Mouse (Mus musculus) hindbrain, embryonic 11.5 days (tissue): ENCODE results near the gene Htr5b. TPM values are rescaled to one million over a fixed set of nuclear protein-coding genes. Genes with fewer than 3 reads are reported as not detected.
A peak's percentile ranks its signal among the peaks of the same experiment; 100 is the strongest.

Experiments
- ATAC-seq: fragments of 200-750 bp; cut with Nextera tagmentation; 2 replicates; pipeline ENCODE4 v1.8.0; 2017; ENCODE audit warnings: mild to moderate bottlenecking, moderate TSS enrichment, moderate library complexity; ENCODE audit not compliant: low FRiP score
- DNase-seq: peaks from one replicate; pipeline ENCODE4 v3.0.0-alpha.2; 2015; ENCODE audit warnings: low spot score
- H3K27ac ChIP-seq: fragments of 300-500 bp; sonication (generic); 2 replicates; pipeline ENCODE4 v1.5.1; 2014; ENCODE audit warnings: mild to moderate bottlenecking, low read depth, low read length
- H3K27me3 ChIP-seq: fragments of 300-500 bp; sonication (generic); 2 replicates; pipeline ENCODE4 v1.6.1; 2014; ENCODE audit warnings: mild to moderate bottlenecking, low read length, moderate library complexity, mixed read lengths; ENCODE audit not compliant: control insufficient read depth, insufficient read depth
- H3K36me3 ChIP-seq: fragments of 300-500 bp; sonication (generic); 2 replicates; pipeline ENCODE4 v1.6.1; 2014; ENCODE audit warnings: mild to moderate bottlenecking, low read length, moderate library complexity, mixed read lengths; ENCODE audit not compliant: control insufficient read depth, insufficient read depth
- H3K4me1 ChIP-seq: fragments of 300-500 bp; sonication (generic); replicated peaks from 2 replicates; pipeline ENCODE4 v1.6.1; 2014; ENCODE audit warnings: low read length, mixed read lengths; ENCODE audit not compliant: control insufficient read depth, insufficient read depth
- H3K4me2 ChIP-seq: fragments of 300-500 bp; sonication (generic); replicated peaks from 2 replicates; pipeline ENCODE4 v1.6.1; 2014; ENCODE audit warnings: mild to moderate bottlenecking, low read depth, low read length
- H3K4me3 ChIP-seq: fragments of 300-500 bp; sonication (generic); 2 replicates; pipeline ENCODE4 v1.5.1; 2014; ENCODE audit warnings: low read depth, low read length
- H3K9ac ChIP-seq: fragments of 300-500 bp; sonication (generic); 2 replicates; pipeline ENCODE4 v1.6.1; 2014; ENCODE audit warnings: low read depth, low read length
- H3K9me3 ChIP-seq: fragments of 300-500 bp; sonication (generic); 2 replicates; pipeline ENCODE4 v1.6.1; 2016; ENCODE audit warnings: low read length; ENCODE audit not compliant: control insufficient read depth
- WGBS: fragments of 180-500 bp; shearing (Covaris S2); extraction: QIAGEN DNeasy Blood & Tissue Kit; methylation state at CpG from one replicate; pipeline ENCODE4 v1.1.7; 2014; 5-methylcytosine and 5-hydroxymethylcytosine counted together
- polyA plus RNA-seq: library from polyadenylated mRNA; unstranded; fragments of >200 nt; fragmentation: Nextera tagmentation; extraction: Ambion mirVana; gene quantifications from 2 replicates; pipeline ENCODE4 v1.2.1, GENCODE M21; 2014

The Htr5b gene
- 0.14 TPM in 1 of 2 replicates, not detected in the other for polyA plus RNA-seq

DNA sequence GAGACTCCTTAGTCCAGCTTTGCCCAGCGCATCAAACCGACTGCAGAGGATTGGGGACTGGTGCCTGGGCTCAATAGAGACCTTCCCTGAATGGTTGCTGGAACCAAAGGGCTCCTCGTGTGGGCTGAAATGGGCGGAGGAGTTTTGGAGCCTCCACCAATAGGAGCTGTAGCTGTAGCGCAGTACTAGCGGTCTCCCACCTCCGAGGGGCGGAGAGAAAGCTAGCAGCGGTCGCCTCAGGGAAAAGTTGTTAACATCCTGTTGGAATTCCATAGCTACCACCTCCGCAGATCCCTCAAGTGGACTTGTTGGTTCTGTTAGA, at the start of gene Htr5b:
TSS of gene Htr5b (minus strand) at position 67 of the 322 bp plus-strand sequence.
- Histone ChIP-seq H3K36me3 (no peaks in the 10 kb centered on the region), H3K9ac (no peak within 1 kb of the TSS), H3K9me3 (no peaks in the 10 kb centered on the region), H3K27me3 (peaks cover 21% of the 10 kb centered on the region), H3K4me2 (peak within 1 kb of the TSS; percentile 57), H3K27ac (no peak within 1 kb of the TSS), H3K4me3 (peak within 1 kb of the TSS; percentile 22), H3K4me1 (peaks cover 3% of the 10 kb centered on the region; the same call in 1 of the 2 replicates)
- DNase-seq, result peak; percentile 63
- ATAC-seq, result peak; percentile 89
- 2% methylated on average over 11 of the region's 11 CpGs for WGBS

DNA sequence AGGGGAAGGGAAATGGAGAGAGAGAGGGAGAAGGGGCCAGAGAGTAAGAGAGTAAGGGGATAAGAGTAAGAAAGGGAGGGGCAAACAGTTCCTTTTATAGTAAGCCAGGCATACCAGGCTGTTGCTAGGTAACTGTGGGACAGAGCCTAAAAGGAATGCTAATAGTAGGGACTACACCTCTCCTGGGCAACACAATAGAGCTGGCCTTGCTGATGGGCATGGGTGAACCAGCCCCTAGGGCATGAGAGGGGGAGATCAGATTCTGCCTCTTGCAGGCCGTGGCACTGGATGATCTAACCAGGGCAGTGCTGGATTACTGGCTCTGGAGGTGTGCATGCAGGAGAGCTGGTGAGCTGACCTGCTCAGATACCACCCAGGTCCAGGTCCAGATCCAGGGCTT, 49.2 kb upstream of the Htr5b start:
- no peaks in the 10 kb centered on the region for H3K36me3 ChIP-seq
- ATAC-seq (no peak), DNase-seq (no peak)
- H3K9me3 ChIP-seq, result no peaks in the 10 kb centered on the region
- no peaks in the 10 kb centered on the region for H3K27me3 ChIP-seq
- H3K4me2 ChIP-seq, result no peak overlapping the region
- H3K9ac ChIP-seq, result no peak overlapping the region
- 28% methylated on average over 1 of the region's 1 CpGs for WGBS
- H3K4me3 ChIP-seq, result no peak overlapping the region
- no peak overlapping the region for H3K27ac ChIP-seq
- no peaks in the 10 kb centered on the region for H3K4me1 ChIP-seq

DNA sequence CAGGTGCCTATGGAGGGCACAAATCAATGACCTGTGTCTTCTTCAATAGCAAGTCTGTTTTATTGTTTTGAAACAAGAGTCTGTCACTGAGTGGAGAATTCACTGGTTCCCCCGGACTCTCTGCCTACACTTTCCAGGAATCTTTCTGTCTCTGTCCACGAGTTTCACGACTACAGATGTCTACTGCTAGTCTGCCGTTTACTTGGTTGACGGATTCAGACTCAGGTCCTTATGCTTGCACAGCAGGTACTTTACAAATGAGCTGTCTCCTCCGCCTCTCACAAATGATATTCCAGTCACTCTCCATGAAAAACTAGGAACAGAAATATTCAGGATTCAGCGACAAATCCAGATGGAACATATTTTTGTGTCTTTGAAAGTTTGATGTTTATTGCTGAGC, 42.3 kb upstream of the Htr5b start:
- no peak for ATAC-seq

DNA sequence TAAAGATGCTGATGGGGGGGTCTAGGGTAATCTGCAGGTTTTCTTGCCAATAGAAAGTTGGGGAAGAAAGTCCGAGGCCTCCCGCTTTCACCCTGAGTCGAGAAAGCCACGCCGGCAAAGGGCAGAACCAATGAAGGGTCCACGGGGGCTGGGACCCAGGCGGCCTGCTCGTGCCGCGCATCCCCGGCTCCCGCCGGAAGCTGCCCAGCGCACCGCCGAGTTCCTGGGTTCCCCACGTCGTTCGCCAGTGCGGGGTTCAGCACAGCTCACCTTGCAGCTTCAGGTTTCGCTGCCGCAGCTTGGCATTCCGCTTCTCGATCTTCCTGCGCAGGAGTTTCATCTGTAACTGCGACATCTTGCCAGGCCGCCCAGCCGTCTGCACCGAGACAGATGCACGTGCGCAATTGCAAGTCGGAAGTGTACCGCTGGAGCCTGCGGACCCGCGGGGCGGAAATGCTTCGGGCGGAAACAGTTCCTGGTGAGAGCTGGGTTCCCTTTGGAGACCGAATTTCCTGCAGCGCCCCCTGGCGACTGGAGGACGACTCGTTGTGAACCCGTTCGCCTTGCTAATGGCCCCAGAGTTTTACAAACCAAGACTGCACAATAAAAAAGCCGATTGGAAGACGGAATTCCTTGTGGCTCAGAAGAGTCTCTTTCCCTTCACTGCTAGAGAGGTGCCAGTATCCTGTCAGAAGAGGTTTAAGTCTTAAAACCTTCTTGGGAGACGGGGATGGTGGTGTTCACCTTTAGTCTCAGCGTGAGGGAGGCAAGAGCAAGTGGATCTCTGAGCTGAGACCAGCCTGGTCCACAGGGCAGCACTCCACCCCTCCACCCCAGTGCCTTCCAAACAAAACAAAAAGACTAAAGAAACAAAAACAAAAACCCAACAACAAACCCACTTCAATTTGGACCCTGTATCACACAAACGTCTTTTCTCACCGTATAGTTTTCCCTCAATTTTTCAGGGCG, 39.5 kb upstream of the Htr5b start, which contains the start of gene Ddx18:
TSS of gene Ddx18 (minus strand) at position 469 of the 969 bp plus-strand sequence.
- Histone ChIP-seq H3K9ac (peak within 1 kb of the TSS; percentile 73), H3K4me1 (no peaks in the 10 kb centered on the region), H3K27me3 (no peaks in the 10 kb centered on the region), H3K4me3 (peak within 1 kb of the TSS; percentile 80), H3K36me3 (peaks cover 8% of the 10 kb centered on the region), H3K4me2 (peak within 1 kb of the TSS; percentile 50), H3K27ac (0 out of 2 replicates have a peak within 1 kb of the TSS, but pooled peaks have one; percentile 24), H3K9me3 (no peaks in the 10 kb centered on the region)
- DNase-seq (peak; percentile 99), ATAC-seq (peak; percentile 99)
- 7% methylated on average over 53 of the region's 53 CpGs for WGBS

More for the DNA sequence above, 42.3 kb upstream of the Htr5b start:
- Histone ChIP-seq H3K36me3 (no peaks in the 10 kb centered on the region), H3K27me3 (no peaks in the 10 kb centered on the region), H3K9me3 (no peaks in the 10 kb centered on the region), H3K9ac (no peak overlapping the region), H3K4me2 (no peak overlapping the region), H3K4me3 (no peak overlapping the region), H3K27ac (no peak overlapping the region), H3K4me1 (no peaks in the 10 kb centered on the region)
- no peak for DNase-seq
- WGBS, result 86% methylated on average over 7 of the region's 7 CpGs

DNA sequence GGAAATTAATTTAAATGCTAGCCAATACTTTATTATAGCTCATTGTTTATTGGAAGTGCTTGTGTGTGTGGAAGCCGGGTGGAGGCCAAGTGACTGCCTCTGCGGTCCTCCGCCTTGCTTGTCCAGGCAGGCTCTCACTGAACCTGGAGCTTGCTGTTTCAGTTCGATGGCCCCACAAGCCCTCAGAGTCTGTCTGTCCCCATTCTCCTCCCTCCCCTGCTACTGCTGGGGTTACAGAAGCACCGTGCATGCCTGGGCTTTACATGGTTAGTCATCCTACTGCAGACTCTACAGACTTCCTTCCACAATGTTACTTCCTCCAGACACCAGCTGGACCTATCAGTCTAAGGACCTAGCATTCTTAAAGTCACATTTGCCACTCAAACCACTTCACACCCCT, 29.6 kb upstream of the Htr5b start:
- WGBS, result 90% methylated on average over 5 of the region's 5 CpGs
- no peaks in the 10 kb centered on the region for H3K9me3 ChIP-seq
- H3K9ac ChIP-seq, result no peak overlapping the region
- H3K36me3 ChIP-seq, result peaks cover 28% of the 10 kb centered on the region
- no peak overlapping the region for H3K4me3 ChIP-seq
- ATAC-seq (no peak), DNase-seq (no peak)
- no peaks in the 10 kb centered on the region for H3K27me3 ChIP-seq
- no peaks in the 10 kb centered on the region for H3K4me1 ChIP-seq
- H3K4me2 ChIP-seq, result no peak overlapping the region
- H3K27ac ChIP-seq, result no peak overlapping the region

DNA sequence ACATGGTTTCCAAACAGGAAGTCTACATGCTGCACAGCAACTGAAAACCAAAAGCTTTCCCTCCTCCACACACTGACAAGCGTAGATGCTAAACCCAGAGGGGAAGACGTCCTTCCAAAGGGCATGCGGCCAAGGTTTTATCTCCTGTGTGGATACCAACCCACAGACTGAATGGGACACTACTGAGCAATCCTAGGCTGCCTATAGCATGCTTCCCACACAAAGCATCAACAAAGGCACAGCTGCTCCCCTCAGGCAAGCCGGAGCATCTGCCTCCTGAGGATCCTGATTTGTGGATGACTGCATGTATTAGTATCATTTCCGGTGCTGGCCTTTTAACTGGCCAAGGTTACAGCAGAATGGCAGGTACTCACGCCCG, 23.2 kb upstream of the Htr5b start:
- no peak; the same call in 1 of the 2 replicates for ATAC-seq
- Histone ChIP-seq H3K9me3 (no peaks in the 10 kb centered on the region), H3K9ac (no peak overlapping the region), H3K4me3 (no peak overlapping the region), H3K27me3 (no peaks in the 10 kb centered on the region), H3K4me2 (no peak overlapping the region), H3K36me3 (peaks cover 8% of the 10 kb centered on the region; the same call in 1 of the 2 replicates), H3K4me1 (no peaks in the 10 kb centered on the region), H3K27ac (no peak overlapping the region)
- peak; percentile 7 for DNase-seq
- WGBS, result 85% methylated on average over 7 of the region's 7 CpGs

DNA sequence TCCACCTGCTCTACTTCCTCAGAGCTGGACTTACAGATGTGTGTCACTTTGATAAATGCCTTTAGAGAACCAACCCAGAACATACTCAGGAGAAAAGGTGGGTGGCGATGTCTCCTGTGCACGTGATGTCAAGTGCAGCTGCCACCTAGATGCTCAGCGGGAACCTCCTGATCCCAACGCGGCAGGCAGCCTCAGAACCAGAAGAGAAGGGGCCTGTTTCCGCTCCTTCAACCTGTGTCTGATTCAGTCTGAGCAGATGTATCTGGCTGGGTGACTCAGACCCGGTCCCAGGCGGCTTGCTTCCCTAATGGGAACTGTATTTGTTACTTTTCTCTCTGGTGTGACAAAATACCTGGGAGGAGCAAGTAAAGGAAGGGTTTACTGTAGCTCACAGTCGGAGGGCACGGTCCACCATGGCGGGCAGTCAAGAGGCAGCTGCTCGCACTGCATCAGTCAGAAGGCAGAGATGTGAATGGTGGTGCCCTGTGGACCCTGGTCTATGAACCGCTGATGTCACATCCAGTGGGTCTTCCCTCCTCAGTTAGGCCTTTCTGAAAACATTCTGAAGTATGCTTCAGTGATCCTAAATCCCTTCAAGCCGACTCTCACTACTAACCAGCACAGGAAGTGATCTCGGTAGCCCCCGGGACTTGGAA, 22.7 kb upstream of the Htr5b start:
- H3K4me1 ChIP-seq, result no peaks in the 10 kb centered on the region
- H3K4me3 ChIP-seq, result no peak overlapping the region
- ATAC-seq, result no peak
- H3K27ac ChIP-seq, result no peak overlapping the region
- H3K9ac ChIP-seq, result no peak overlapping the region
- no peak for DNase-seq
- no peaks in the 10 kb centered on the region for H3K9me3 ChIP-seq
- no peak overlapping the region for H3K4me2 ChIP-seq
- 87% methylated on average over 16 of the region's 16 CpGs for WGBS
- H3K27me3 ChIP-seq, result no peaks in the 10 kb centered on the region
- H3K36me3 ChIP-seq, result peaks cover 5% of the 10 kb centered on the region; the same call in 1 of the 2 replicates

DNA sequence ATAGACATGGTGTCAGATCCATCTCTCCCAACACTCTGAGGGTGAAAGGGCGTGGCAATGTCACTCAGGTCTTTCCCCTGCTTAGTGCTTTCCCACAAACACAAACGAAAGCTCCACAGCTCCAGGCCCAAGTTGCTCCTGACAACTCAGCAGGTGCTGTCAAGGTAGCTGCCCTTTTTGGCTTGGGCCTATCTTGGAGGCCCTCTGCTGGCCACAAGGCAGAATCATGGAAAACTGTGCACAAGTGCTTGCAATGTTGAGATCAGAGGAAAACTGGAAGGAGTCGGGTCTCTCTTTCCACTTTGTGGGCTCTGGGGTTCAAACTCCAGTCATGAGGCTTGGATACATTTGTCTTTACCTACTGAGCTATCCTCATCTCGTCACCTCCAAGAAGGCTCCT, 21.2 kb upstream of the Htr5b start:
- Histone ChIP-seq H3K9ac (no peak overlapping the region), H3K36me3 (peaks cover 5% of the 10 kb centered on the region; the same call in 1 of the 2 replicates), H3K27me3 (no peaks in the 10 kb centered on the region), H3K27ac (no peak overlapping the region), H3K4me1 (no peaks in the 10 kb centered on the region), H3K9me3 (no peaks in the 10 kb centered on the region), H3K4me2 (no peak overlapping the region), H3K4me3 (no peak overlapping the region)
- WGBS, result 78% methylated on average over 4 of the region's 4 CpGs
- DNase-seq (peak; percentile 6), ATAC-seq (no peak)
